Mouse (Mus musculus) liver, embryonic 16.5 days (tissue): Measurements from ENCODE around the gene Lyz1. TPM values are rescaled to one million over a fixed set of nuclear protein-coding genes. Genes with fewer than 3 reads are reported as not detected.
"Not testable (repeated sequence)": the region's sequence is repeated elsewhere in the genome, so short reads cannot be mapped to it uniquely, and the experiment has no call there.

Source experiments
- ATAC-seq: fragments of 200-750 bp; cut with Nextera tagmentation; 2 replicates; pipeline ENCODE4 v1.8.0; 2017; ENCODE audit warnings: low read depth, mild to moderate bottlenecking, moderate number of reproducible peaks, moderate library complexity
- H3K27ac ChIP-seq: fragments of 300-500 bp; sonication (generic); 2 replicates; pipeline ENCODE4 v1.5.1; 2014; ENCODE audit warnings: mild to moderate bottlenecking, low read length
- H3K27me3 ChIP-seq: fragments of 300-500 bp; sonication (generic); 2 replicates; pipeline ENCODE4 v1.6.1; 2014; ENCODE audit warnings: low read depth, low read length, mixed read lengths; ENCODE audit not compliant: control insufficient read depth, insufficient read depth
- H3K36me3 ChIP-seq: fragments of 300-500 bp; sonication (generic); 2 replicates; pipeline ENCODE4 v1.6.1; 2014; ENCODE audit warnings: mild to moderate bottlenecking; ENCODE audit not compliant: control insufficient read depth, insufficient read depth
- H3K4me1 ChIP-seq: fragments of 300-500 bp; sonication (generic); 2 replicates; pipeline ENCODE4 v1.6.1; 2014; ENCODE audit warnings: low read depth, low read length, mixed read lengths; ENCODE audit not compliant: control insufficient read depth
- H3K4me2 ChIP-seq: fragments of 300-500 bp; sonication (generic); 2 replicates; pipeline ENCODE4 v1.6.1; 2014; ENCODE audit warnings: low read depth, low read length, mixed read lengths
- H3K4me3 ChIP-seq: fragments of 300-500 bp; sonication (generic); 2 replicates; pipeline ENCODE4 v1.5.1; 2014; ENCODE audit warnings: low read depth, mild to moderate bottlenecking, low read length
- H3K9ac ChIP-seq: fragments of 300-500 bp; sonication (generic); 2 replicates; pipeline ENCODE4 v1.6.1; 2014; ENCODE audit warnings: low read depth, low read length
- H3K9me3 ChIP-seq: fragments of 300-500 bp; sonication (generic); replicated peaks from 2 replicates; pipeline ENCODE4 v1.6.1; 2016; ENCODE audit warnings: low read length; ENCODE audit not compliant: control insufficient read depth
- WGBS: fragments of 180-500 bp; shearing (Covaris S2); extraction: QIAGEN DNeasy Blood & Tissue Kit; methylation state at CpG from one replicate; pipeline ENCODE4 v1.1.7; 2014; ENCODE audit not compliant: insufficient replicate concordance; 5-methylcytosine and 5-hydroxymethylcytosine counted together
- polyA plus RNA-seq: library from polyadenylated mRNA; unstranded; fragments of >200 nt; fragmentation: Nextera tagmentation; extraction: Ambion mirVana; gene quantifications from 2 replicates; pipeline ENCODE4 v1.2.1, GENCODE M21; 2015

Lyz1 gene
- polyA plus RNA-seq, 1 experiment from 2014 or later: 0.25 TPM

- H3K9me3 ChIP-seq, H3K4me1 ChIP-seq, H3K27ac ChIP-seq, H3K9ac ChIP-seq, ATAC-seq, H3K36me3 ChIP-seq, H3K4me2 ChIP-seq, H3K4me3 ChIP-seq, H3K27me3 ChIP-seq: not testable (repeated sequence)
- WGBS: 49% methylated on average over 3 of the region's 7 CpGs
Observed at GRCm38 (mm10) chr10:117274645-117275044, 18.0 kb downstream of the Lyz1 start.

- Histone ChIP-seq H3K4me2 (no peak overlapping the region), H3K4me3 (no peak overlapping the region), H3K9me3 (no peaks in the 10 kb centered on the region), H3K4me1 (no peaks in the 10 kb centered on the region), H3K27me3 (no peaks in the 10 kb centered on the region), H3K9ac (no peak overlapping the region), H3K36me3 (no peaks in the 10 kb centered on the region), H3K27ac (no peak overlapping the region)
- ATAC-seq: no peak
Observed at GRCm38 (mm10) chr10:117272023-117272422, 20.6 kb downstream of the Lyz1 start.

GRCm38 (mm10) chr10:117259870-117260269 is 32.8 kb downstream of the Lyz1 start:
- no peak overlapping the region for H3K27ac ChIP-seq
- no peak overlapping the region for H3K4me3 ChIP-seq

GRCm38 (mm10) chr10:117238603-117239002 is 54.1 kb downstream of the Lyz1 start, which contains the start of gene 9530003J23Rik:
Gene 9530003J23Rik, minus strand, starts transcription at chr10:117238703.
- Histone ChIP-seq H3K27ac (no peak within 1 kb of the TSS), H3K4me2 (no peak within 1 kb of the TSS), H3K27me3 (no peaks in the 10 kb centered on the region), H3K36me3 (no peaks in the 10 kb centered on the region), H3K9ac (no peak within 1 kb of the TSS), H3K4me3 (no peak within 1 kb of the TSS), H3K4me1 (no peaks in the 10 kb centered on the region), H3K9me3 (no peaks in the 10 kb centered on the region)
- WGBS: 60% methylated on average over 12 of the region's 12 CpGs
- no peak for ATAC-seq

More at GRCm38 (mm10) chr10:117259870-117260269, 32.8 kb downstream of the Lyz1 start:
- no peaks in the 10 kb centered on the region for H3K4me1 ChIP-seq
- H3K9me3 ChIP-seq: no peaks in the 10 kb centered on the region
- H3K4me2 ChIP-seq: no peak overlapping the region
- no peaks in the 10 kb centered on the region for H3K27me3 ChIP-seq
- no peak overlapping the region for H3K9ac ChIP-seq
- no peak for ATAC-seq
- no peaks in the 10 kb centered on the region for H3K36me3 ChIP-seq

Other genes with a start within 250 kb of the Lyz1 start
- gene Lrrc10, start 247.5 kb downstream of the Lyz1 start, polyA plus RNA-seq: not detected in 2 replicates
- 115 and 127 TPM in 2 replicates for gene Cct2, start 229.1 kb downstream of the Lyz1 start, polyA plus RNA-seq
- 7.4 and 9.0 TPM in 2 replicates for gene Frs2, start 144.3 kb downstream of the Lyz1 start, polyA plus RNA-seq
- 28.2 and 30.6 TPM in 2 replicates for gene Yeats4, start 68.4 kb downstream of the Lyz1 start, polyA plus RNA-seq
- gene 9530003J23Rik, start 54.2 kb downstream of the Lyz1 start, polyA plus RNA-seq: not detected in 2 replicates
- 661 and 713 TPM in 2 replicates for gene Lyz2, start 10.5 kb downstream of the Lyz1 start, polyA plus RNA-seq
- 49.4 and 50.5 TPM in 2 replicates for gene Cpsf6, start 87.1 kb upstream of the Lyz1 start, polyA plus RNA-seq